Mouse (Mus musculus) stomach, postnatal 0 days (tissue): ENCODE data around the gene Pianp.

Source experiments
- CTCF ChIP-seq: IDR thresholded peaks from 2 replicates; pipeline ENCODE4 v1.5.1; 2016; ENCODE audit warnings: antibody characterized with exemption, low read depth, mild to moderate bottlenecking, moderate library complexity
- EP300 ChIP-seq: optimal IDR thresholded peaks from 2 replicates; pipeline ENCODE3; 2016; ENCODE audit warnings: antibody characterized with exemption

DNA sequence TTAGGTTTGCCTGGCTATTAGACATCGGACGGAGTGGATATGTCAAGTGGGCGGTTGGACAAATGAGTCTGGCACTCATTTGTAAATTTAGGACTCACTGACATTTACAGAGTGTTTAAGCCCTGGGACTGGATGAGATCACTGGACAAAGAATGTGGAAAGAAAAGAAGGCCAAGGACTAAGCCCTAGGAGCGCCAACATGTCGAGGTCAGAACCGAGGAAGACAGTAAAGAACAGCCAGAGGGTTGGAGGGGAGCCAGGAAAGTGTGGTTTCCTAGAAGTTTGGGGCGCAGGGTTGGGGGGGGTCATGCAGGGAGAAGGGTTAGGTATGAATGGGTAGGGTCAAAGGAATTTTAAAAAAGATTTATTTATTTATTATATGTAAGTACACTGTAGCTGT is 1.2 kb upstream of the Pianp start:
- TF ChIP-seq CTCF (no peak), EP300 (no peak)
